Mouse (Mus musculus) ovary, postnatal 10 days (tissue): ENCODE results near the gene Krt18.
"Not testable (repeated sequence)": the region's sequence is repeated elsewhere in the genome, so short reads cannot be mapped to it uniquely, and the experiment has no call there.

Source experiments
- DNase-seq: peaks from one replicate; pipeline ENCODE4 v3.0.0; 2022; ENCODE audit warnings: low spot score

The Krt18 gene

DNA sequence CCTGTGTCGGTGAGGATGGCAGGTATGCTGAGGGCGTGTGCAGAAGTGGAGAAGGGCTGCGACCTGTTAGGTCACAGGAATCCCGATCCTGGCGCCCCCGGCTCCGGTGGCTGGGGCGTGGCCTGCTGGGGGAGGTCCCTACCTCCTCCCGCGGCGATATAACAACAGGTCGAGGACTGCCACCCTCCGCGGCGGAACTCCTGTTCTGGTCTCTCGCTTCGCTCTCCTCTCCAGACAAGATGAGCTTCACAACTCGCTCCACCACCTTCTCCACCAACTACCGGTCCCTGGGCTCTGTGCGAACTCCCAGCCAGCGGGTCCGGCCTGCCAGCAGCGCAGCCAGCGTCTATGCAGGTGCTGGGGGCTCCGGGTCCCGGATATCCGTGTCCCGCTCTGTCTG, at the start of gene Krt18:
Gene Krt18 (plus strand): TSS at position 141 of the 400 bp plus-strand sequence.
- no peak for DNase-seq

DNA sequence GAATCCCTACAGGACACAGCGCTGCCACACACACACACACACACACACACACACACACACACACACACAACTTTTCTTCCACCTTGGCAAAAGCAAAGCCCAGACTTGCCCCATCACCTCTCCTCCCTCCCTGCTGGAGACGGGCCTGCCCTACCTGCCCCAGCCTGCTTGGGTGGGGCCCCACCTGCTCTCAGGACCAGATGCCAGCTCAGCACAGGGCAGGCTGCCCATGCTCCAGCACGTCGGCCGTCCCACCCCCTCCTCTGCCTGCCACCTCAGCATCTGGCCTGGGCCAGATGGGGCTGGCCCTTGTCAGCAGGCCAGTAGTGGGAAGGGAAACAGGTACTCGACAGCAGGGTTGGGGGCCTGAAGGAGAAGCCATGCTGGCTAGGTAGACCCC, 47.1 kb upstream of the Krt18 start:
- no peak for DNase-seq

DNA sequence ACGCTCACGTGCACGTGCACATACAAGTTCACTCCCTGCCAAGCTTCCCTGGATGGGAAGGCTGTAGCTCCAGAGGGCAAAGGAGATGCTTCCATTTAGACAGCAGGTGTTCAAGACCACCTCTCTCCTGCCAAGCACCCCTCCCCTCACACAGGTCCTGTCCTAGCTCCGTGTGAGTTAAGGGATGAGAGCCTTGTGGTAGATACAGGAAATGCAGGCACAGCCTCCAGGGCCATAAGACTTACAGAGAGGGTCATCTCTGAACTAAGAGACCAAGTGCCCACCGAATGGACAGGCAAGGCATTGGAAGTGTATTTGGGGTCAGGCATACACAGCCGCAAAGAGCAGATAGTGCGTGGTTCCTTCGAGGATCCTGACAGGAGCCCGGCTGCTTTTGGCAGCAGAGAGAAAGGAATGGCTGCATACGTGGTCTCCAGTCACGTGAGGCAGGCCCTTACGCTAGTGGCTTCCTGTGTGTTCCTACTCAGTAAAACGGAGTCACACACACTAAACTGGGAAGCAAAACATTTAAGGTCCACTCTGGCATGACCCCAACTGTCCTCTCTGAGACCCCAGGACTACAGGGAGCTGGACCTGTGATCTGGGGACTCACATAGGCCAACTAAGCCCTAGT, 44.5 kb upstream of the Krt18 start:
- DNase-seq, result no peak

DNA sequence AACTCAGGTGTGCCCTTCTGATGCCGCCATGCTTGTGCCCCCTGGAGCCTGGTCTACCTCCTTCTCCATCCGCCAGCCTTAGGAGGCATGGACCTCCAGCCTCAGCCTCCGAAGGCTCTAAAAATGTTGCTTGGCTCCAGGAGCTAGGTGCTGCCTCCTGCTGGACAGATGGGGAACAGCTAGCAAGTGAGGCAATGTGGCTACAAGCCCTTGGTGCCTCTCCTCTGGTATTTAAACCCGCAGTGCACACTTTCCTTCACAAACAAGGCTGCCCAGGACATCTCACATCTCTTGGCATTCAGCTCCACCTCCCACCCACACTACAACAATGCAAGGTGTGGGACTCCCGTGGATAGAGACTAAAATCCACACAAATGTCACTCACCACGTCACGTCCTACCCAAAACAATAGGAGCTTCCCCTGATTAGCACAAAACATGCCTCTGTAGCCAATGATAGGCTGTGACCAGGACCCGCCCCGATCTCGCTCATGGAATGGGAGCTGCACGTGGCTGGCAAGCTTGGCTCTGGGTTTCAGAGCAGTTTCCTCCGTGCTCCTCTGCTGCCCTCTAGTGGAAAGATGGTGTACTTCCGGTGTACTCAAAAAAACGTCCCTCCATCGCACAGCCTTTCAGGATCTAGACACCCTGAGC, 43.9 kb upstream of the Krt18 start:
- DNase-seq, result peak; percentile 86

DNA sequence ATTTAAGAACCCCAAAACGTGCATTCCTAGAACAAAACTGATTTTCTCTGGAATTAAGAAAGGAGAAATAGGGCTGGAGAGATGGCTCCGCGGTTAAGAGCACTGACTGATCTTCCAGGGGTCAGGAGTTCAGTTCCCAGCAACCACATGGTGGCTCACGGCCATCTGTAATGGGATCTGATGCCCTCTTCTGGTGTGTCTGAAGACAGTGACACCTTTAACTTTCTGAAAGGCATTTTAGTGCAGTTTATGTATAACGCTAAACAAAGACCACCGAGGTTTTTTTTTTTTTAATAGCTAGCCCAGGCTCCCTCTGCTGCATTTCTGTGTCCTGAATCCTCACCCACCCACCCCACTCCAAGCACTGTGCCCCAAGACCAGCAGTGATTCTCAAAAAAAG, 43.2 kb upstream of the Krt18 start:
- DNase-seq, result no peak

DNA sequence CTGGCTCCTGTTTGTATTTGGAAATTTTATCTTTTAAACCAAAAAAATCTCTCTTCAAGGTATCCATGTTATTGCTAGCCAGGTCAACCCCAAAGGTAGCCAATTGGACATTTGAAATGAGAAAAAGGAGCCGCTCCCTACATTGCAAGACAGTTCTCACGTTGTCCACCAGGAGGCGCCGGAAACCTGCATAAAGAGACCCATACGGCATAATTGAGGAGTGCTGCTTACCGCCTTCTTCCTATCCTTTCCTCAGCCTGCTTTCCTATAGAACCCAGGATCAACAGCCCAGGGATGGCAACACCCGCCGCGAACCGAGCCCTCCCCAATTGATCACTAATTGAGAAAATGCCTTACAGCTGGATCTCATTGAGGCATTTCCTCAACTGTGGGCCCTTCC, 39.9 kb upstream of the Krt18 start:
- DNase-seq, result no peak

DNA sequence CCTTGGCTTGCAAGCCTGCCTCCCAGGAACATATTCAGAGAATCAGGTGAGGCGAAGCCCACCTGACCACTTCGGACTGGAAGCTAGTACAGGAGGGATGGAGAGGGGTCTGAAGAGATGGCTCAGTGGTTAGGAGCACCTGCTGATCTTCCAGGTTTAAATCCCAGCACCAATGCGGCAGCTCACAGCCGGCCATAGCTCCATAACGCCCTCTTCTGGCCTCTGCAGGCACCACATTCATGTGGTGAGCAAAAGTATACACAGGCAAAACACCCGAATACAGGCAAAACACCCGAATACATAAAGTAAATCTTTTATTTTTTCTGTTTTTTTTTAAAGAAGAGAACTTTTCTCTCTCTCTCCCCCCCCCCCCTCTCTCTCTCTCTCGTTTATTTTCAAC, 39.3 kb upstream of the Krt18 start:
- no peak for DNase-seq

DNA sequence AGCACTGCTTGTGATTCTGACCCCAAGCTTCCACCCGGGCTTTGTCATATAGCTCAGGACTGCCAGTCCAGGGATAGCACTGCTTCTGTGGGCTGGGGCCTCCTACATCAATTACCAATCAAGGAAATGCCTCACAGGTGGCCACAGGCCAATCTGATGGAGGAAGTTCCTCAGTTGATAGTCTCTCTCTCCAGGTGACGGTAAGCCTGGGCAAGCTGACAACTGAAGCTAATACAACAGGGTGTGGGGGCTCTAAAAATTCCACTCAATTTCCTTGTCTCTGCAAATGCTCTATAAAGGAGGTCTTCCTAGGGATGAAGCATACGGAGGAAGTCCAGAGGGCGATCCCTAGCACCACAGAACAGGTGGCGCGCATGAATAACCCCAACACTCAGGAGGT, 37.0 kb upstream of the Krt18 start:
- DNase-seq, result no peak

DNA sequence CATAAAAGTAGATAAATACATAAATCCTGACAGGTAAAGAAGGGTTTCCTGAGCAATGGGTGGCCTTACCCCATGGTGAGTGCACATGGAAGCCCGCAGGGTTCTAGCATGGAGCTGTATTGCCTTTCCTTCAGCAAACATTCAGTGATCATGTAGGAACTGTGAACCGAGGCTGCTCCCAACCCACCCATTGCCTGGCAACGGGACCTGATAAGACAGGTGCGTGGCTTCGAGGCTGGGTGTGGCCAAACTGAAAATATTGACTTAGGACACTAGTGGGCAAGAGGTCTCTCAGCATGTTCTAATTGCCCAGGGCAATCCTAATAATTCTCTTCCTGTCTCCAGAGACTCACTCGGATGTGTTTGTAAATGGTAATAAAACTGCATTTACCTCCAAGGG, 33.6 kb upstream of the Krt18 start:
- DNase-seq, result no peak

DNA sequence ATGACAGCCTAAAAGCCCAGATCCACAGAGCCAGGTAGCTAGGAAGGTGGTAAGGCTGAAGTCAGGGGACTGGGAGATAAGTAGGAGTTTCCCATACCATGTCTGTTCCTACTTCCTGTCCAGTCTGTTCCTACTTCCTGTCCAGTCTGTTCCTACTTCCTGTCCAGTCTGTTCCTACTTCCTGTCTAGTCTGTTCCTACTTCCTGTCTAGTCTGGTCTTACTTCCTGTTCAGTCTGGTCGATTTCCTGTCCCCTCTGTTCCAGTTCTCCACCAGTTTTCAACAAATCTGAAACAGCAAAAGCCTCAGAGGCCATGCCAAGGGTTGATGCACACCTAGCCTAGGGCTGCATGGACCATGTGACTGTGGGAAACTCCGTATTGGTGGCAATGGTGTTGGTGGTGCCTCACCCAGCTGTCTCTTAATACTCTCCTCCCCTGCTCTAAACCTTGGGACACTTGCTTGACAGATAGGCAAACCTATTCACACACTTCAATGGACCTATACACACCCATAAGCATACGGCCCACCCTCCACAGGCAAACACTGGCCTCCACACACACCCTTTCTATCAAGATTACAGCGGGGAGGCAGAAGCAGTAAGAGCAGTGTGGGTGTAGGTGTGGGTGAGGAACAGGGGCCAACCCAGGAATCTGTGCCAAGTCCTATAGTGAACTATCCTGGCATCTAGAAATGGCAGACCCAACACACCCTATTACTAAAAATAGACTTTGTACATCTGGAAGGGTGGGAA, 32.3 kb upstream of the Krt18 start:
- DNase-seq, result no peak

DNA sequence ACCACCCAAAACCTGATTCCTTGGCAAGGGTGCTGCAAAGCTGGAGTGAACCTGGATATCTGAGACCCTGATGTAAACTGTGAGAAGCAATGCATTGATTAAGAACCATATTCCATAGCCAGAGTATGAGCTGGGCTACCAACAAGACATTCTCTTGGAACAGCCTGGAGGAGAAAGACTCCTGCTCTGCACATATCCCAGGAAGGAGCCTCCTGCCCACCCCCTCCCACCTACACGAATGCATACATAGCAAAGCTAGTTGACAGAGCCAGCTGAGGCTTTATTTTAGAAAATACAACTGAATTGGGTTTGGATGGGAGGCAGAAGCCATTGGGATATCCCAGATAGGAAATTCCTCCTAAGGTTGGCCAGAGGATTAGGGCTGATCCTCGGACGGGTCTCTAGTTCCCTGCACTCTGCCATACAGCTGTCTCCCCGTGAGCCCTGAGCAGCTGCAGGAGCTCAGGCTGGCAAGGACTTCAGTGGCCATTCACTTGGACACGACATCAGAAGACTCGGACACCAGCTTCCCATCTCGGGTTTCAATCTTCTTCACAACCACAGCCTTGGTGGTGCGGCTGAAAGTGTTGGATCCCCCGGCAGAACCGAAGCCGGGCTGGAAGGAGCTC, 31.4 kb upstream of the Krt18 start:
- not testable (repeated sequence) for DNase-seq

DNA sequence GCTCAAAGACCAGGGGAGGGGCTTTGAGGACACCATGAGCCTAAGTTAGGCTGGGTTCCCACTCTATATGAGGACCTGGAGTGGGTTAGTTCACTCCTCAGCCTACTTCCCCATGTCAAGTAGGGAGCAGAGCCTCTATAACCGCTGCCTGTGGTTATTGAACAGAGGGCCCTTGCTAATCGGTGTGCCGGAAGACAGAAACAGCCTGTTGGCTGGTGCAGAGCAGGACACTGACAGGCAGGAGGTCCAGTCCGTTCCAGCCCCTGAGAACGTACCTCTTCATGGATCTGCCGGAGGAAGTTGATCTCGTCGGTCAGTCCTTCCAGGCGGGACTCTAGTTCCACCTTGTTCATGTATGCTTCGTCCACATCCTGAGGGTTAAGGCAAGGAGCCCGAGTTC, 28.8 kb upstream of the Krt18 start:
- no peak for DNase-seq

DNA sequence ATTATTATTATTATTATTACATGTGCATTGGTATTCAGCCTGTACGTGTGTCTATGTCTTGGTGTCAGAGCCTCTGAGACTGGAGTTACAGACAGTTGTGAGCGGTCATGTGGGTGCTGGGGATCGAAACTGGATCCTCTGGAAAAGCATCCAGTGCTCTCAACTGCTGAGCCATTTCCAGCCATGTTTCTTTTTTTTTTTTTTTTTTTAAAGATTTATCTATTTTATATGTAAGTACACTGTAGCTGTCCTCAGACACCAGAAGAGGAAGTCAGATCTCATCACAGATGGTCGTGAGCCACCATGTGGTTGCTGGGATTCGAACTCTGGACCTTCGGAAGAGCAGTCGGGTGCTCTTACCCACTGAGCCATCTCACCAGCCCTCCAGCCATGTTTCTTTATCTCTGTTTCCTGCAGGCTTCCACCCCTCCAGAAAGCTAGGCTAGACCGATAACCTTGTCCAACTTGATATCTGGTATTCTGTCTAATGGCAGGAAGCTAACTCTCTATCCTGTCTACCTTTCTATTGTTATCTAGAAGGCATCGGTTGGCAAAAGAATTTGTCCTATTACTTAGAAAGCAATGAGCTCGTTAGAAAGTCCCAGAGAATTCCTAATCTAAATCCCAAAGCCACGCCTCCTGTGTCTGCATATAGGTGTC, 28.2 kb upstream of the Krt18 start:
- DNase-seq, result no peak

DNA sequence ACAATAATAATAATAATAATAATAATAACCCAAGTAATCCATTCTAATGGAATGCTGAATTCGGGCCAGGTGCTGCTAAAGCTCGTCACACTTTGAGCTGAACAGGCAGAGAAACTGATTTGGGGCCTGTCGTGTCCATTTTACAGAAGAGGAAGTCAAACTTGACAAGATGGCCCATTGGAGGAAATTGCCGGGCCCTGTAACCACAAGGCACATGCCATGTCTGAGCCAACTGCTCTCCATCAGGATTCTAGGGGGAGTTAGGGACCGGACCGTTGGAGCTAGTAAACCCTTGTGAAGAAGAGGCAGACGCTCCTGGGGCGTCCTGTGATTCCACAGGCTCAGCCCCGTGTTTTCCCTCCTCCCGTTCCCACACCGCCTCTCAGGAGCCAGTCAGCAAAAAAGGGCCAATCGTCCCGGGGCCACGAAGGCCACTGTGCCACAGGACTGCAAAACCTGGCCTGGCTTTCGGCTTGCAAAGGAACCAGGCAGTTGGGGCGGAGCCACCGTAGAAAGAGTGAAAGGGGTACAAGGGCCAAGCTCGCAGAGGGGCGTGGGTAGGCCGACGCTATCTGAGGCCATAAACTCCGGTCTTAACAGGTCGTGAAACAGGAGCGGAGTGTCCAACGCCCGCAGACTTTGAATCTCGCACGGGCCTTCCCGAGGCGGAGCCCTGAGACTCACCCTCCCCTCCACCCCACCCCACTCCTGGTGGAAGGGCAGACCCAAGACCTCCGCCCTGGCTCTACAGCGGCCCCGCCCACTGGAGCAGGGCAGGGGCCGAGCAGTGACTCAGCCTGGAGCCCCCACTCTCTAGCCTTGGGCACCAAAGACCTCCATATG, 25.1 kb upstream of the Krt18 start:
- DNase-seq, result no peak

DNA sequence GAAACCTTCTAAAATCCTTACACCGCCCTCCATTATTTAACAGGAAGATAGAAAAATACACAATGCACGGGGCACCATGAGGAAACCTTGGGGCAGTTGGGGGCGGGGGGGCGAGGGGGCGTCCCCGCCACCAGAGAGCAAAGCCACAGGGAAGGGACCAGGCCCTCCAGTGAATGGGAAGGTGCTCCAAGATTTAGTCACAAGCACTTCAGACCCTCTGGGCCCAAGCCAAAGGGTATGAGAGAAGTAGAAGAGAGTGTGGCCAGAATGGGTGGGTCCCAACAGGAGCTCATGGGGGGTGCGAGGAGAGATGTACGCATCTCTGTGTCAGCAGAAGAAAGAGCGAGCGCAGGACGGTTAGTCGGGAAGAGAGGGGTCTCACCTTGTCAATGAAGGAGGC, 24.5 kb upstream of the Krt18 start:
- DNase-seq, result no peak

DNA sequence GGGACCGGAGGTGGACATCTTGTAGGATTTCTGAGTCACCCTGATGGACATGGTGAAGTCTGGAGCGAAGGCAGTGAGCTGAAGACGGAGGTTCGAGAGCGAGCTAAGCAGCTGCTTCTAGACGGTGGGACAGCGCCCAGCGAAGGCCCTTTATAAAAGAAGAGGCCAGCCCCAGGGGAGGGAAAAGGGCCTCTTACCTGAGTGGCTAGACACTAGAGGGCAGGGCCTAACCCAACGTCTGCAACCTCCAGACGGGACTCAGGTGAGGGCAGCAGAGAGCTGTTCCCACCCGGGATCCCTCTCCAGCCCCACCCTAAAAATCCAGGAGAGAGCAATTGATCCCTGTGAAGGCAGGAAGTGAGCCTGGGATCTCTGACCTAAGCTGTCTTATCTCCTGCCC, 23.8 kb upstream of the Krt18 start, which contains the start of gene Krt8:
Gene Krt8 (minus strand): TSS at position 294 of the 400 bp plus-strand sequence.
- DNase-seq, result no peak

DNA sequence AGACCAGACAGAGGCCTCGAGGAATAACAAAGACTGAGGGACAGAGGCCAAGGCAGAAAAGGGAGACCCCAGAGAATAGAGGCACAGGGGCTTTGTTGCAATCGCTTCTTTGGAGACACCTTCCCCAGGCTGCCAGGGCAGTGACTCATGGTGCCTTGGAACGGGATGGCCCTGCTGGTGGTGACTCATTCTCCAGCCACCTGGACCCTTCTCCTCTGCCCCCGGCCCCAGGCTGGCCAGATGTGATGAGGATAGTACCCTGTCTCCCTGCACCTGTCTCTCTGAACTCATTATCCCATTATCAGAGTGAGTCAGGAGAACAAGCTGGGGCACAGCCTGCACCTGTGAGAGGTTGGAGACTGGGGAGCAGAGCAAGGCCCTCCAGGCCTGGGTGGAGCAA, 22.7 kb upstream of the Krt18 start:
- DNase-seq, result no peak

DNA sequence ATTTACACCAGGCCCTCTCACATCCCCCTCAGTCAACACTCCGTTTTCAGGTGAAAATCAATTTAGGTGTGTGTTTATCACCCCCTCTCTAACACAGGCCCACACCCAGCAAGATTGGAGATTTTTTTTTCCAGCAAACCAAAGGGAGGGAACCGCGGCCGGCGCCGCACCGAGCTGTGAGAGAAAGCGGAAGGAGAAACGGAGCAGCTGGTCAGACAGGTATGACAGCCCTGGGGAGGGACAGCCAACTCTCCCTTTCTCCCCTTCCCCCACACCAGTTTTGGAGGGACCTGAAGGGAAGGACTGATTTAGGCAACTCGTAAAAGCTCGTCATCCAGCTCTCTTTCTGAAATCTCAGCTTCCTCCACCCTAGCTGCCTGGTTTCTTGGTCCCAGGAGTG, 21.7 kb upstream of the Krt18 start:
- DNase-seq, result no peak

DNA sequence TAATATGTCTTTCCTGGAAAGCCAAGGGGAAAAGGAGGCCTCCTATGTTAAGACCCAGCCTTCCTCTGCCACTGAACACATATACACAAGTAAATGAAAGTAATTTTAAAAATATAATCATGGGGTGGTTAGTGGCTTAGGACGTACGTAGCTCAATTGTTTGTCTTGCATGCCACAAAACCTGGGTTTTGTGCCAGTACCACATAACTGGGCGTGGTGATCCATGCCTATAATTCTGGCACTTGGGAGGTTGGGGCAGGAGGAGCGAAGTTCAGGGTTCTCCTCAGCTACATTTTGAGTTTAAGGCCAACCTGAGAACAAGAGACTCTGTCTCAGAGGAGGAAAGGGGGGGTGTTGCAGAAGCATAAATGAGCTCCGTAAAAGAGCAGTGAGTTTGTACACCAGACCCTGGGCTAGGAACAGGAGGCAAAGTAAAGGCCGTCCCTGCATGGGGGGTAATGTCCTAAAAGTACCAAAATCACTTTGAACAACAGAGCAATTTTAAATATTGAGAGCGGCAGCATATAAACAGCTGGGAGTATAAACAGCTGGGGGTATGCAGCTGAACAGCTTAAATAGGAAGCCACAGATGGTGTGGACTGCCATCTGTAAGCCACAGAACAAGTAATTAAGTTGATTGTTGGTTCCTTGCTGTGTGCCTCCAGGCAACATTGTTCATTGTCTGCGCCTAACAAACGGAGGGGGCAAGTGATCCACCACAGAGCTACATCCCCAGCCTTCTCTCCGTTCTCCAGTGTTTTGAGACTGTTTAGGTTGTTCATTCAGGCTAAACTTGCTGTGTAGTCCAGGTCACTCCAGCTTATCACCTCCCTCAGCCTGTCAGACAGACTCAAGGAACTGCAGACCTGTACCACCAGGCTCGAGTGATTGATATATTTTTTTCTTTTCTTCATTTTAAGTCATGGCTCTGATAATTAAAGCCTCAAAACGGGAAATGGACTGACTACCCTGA, 20.6 kb upstream of the Krt18 start:
- no peak for DNase-seq

DNA sequence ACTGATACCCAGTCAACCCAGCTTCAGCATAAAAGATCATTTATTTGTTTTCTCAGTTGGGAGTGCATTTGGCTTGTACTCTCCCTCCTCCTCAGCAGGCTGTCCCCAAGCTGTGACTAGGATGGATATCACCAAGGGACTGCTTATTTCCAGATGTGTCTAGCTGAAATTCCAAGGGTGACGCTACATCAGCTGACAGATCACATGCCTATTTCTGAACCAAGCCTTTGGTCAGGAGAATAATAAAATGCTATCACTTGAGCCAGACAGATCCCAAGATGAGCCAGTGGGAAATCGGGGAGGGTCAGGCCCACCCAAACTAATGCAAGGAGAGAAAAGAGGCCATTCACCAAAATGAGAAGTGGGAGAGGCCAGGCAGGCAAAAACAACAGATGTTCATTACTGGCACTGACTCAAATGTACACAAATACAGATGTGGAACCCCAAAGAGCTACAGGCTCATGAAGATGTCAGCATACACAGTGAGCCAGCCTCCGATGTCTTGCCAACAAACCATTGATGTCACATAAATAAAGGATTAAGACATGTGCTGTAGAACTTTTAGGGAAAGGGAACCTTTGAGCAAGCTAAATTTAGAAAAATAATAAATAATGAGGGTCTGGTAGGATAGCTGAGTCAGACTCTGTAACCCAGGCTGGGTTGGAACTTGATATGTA, 17.3 kb upstream of the Krt18 start:
- no peak for DNase-seq
